Mouse (Mus musculus) testis, adult 2 months (tissue): ENCODE measurements around the gene Dgcr2.

Source experiments
- CTCF ChIP-seq: fragments of 200-500 bp; IDR thresholded peaks from 2 replicates; pipeline ENCODE4 v1.5.1; 2012; ENCODE audit warnings: low read depth, mild to moderate bottlenecking, inconsistent platforms, low read length, moderate library complexity; ENCODE audit not compliant: control insufficient read depth, insufficient read depth, insufficient replicate concordance
- POLR2A ChIP-seq: fragments of 200-500 bp; IDR thresholded peaks from 2 replicates; pipeline ENCODE4 v1.6.1; 2012; ENCODE audit warnings: low read depth, mild to moderate bottlenecking, inconsistent platforms, low read length, moderate library complexity; ENCODE audit not compliant: control insufficient read depth

GRCm38 (mm10) chr16:17858592-17858991 lies 39.8 kb downstream of the Dgcr2 start:
- TF ChIP-seq POLR2A (no peak), CTCF (peak; percentile 32; the same call in 1 of the 2 replicates)
